ENCODE assay signal across 9 mouse cellular contexts in the genomic region with DNA sequence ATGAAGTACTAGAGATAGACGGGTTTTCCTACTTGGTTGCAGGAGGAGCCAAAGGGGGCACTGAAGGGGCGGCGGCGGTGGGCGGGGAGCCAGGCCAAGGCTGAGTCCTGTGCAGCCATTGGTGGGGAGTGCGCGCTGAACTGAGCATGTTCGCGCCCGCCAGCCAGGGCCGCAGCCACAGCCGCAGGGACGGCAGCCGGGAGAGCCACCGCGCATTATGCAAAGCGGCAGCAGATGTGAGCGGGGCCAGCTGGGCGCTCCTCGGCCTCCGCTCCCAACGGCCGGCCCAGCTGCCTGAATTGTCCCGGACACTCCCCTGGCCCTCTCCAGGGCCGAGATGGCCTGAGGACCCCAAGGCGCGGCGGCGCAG. TPM values are rescaled to one million over a fixed set of nuclear protein-coding genes. Genes with fewer than 3 reads are reported as not detected.
A peak's percentile ranks its signal among the peaks of the same experiment; 100 is the strongest.
DNase-seq lines count a peak whose midpoint lies in the region; ATAC-seq and TF ChIP-seq lines count a peak whose summit lies in the region.
"Had no signal": no experiment of that assay in that cellular context is flagged by ENCODE, and none has a peak within 500 bp of the region (broad histone marks: within the 10 kb centered on the region; RNA-seq: fewer than 3 reads in every experiment).

A gene (plus strand): TSS at position 165 of the 370 bp plus-strand sequence.

- peak; percentile 89 for DNase-seq in lung, embryonic 14.5 days
- no peak for DNase-seq in lung, adult 2 months
- DNase-seq in embryo, embryonic 11.5 days (ENCODE audit: low read depth, low spot score): peak; percentile 63
- DNase-seq in gastrocnemius, postnatal 4 days (ENCODE audit: low spot score in 2 of 2): peak; percentile 42 to 61
- DNase-seq in liver: peak; percentile 66
- peak; percentile 93 for DNase-seq in neural tube, embryonic 11.5 days (ENCODE audit: low spot score)
- peak; percentile 59 for DNase-seq in stomach, postnatal 0 days (ENCODE audit: low spot score)

- H3K9ac ChIP-seq in lung, embryonic 14.5 days: peak within 1 kb of the TSS; percentile 56
- H3K9ac ChIP-seq in intestine, postnatal 0 days (ENCODE audit: low read depth, low read length): 0 out of 2 replicates have a peak within 1 kb of the TSS, but pooled peaks have one; percentile 17
- H3K9ac ChIP-seq in neural tube, embryonic 11.5 days (ENCODE audit: low read length): peak within 1 kb of the TSS; percentile 87
- H3K9ac ChIP-seq in stomach, postnatal 0 days (ENCODE audit: low read length): peak within 1 kb of the TSS; percentile 63

- H3K36me3 ChIP-seq in lung, embryonic 14.5 days (ENCODE audit: insufficient read depth): no peaks in the 10 kb centered on the region
- no peaks in the 10 kb centered on the region for H3K36me3 ChIP-seq in intestine, postnatal 0 days (ENCODE audit: control insufficient read depth, insufficient read depth)
- no peaks in the 10 kb centered on the region for H3K36me3 ChIP-seq in neural tube, embryonic 11.5 days (ENCODE audit: control insufficient read depth, insufficient read depth, low read length)
- H3K36me3 ChIP-seq in stomach, postnatal 0 days (ENCODE audit: control insufficient read depth, insufficient read depth, low read length): no peaks in the 10 kb centered on the region

- peaks cover 21% of the 10 kb centered on the region for H3K27me3 ChIP-seq in lung, embryonic 14.5 days (ENCODE audit: insufficient read depth, low read length)
- H3K27me3 ChIP-seq in intestine, postnatal 0 days (replicated peaks; ENCODE audit: control insufficient read depth, insufficient read depth, low read length): peaks cover 18% of the 10 kb centered on the region
- no peaks in the 10 kb centered on the region for H3K27me3 ChIP-seq in neural tube, embryonic 11.5 days (ENCODE audit: control insufficient read depth, insufficient read depth, low read length)
- 0 out of 2 replicates have a peak, but pooled peaks cover 2% of the 10 kb centered on the region for H3K27me3 ChIP-seq in stomach, postnatal 0 days (ENCODE audit: control insufficient read depth, insufficient read depth, low read length)

- no peaks in the 10 kb centered on the region for H3K9me3 ChIP-seq in lung, embryonic 14.5 days (ENCODE audit: low read depth, low read length)
- no peaks in the 10 kb centered on the region for H3K9me3 ChIP-seq in intestine, postnatal 0 days (ENCODE audit: control insufficient read depth)
- H3K9me3 ChIP-seq in neural tube, embryonic 11.5 days (ENCODE audit: control insufficient read depth, low read length): no peaks in the 10 kb centered on the region
- no peaks in the 10 kb centered on the region for H3K9me3 ChIP-seq in stomach, postnatal 0 days (ENCODE audit: control insufficient read depth, low read length)

- TF ChIP-seq CTCF in lung, embryonic 14.5 days (IDR thresholded peaks at IDR 0.05; ENCODE audit: low read depth): no peak
- TF ChIP-seq CTCF in lung, adult 2 months (IDR thresholded peaks at IDR 0.05; ENCODE audit: insufficient read depth, low read length): no peak
- no peak for TF ChIP-seq CTCF in intestine, postnatal 0 days (IDR thresholded peaks at IDR 0.05; ENCODE audit: low read depth)
- no peak for TF ChIP-seq CTCF in stomach, postnatal 0 days (IDR thresholded peaks at IDR 0.05; ENCODE audit: low read depth)

- H3K4me1 ChIP-seq in lung, embryonic 14.5 days (ENCODE audit: insufficient read depth): peaks cover 4% of the 10 kb centered on the region; the same call in 1 of the 2 replicates
- no peaks in the 10 kb centered on the region; the same call in 1 of the 2 replicates for H3K4me1 ChIP-seq in lung, adult 2 months (ENCODE audit: control insufficient read depth, insufficient read depth, low read length)
- no peaks in the 10 kb centered on the region for H3K4me1 ChIP-seq in intestine, postnatal 0 days (replicated peaks; ENCODE audit: control insufficient read depth, insufficient read depth, low read length)
- H3K4me1 ChIP-seq in neural tube, embryonic 11.5 days (ENCODE audit: control insufficient read depth, insufficient read depth, low read length): peaks cover 15% of the 10 kb centered on the region; the same call in 1 of the 2 replicates
- 0 out of 2 replicates have a peak, but pooled peaks cover 2% of the 10 kb centered on the region for H3K4me1 ChIP-seq in stomach, postnatal 0 days (replicated peaks; ENCODE audit: control insufficient read depth, insufficient read depth)

- TF ChIP-seq POLR2A in lung, adult 2 months (IDR thresholded peaks at IDR 0.05; ENCODE audit: borderline replicate concordance, extremely low read depth, low read depth, low read length): no peak

- H3K4me2 ChIP-seq in lung, embryonic 14.5 days: peak within 1 kb of the TSS; percentile 98
- H3K4me2 ChIP-seq in intestine, postnatal 0 days (replicated peaks; ENCODE audit: low read depth): peak within 1 kb of the TSS; percentile 78
- peak within 1 kb of the TSS; percentile 90 for H3K4me2 ChIP-seq in neural tube, embryonic 11.5 days (ENCODE audit: low read depth)
- H3K4me2 ChIP-seq in stomach, postnatal 0 days (replicated peaks; ENCODE audit: low read depth): peak within 1 kb of the TSS; percentile 88

- peak; percentile 98 for ATAC-seq in lung, embryonic 14.5 days (ENCODE audit: insufficient read depth)
- peak; percentile 43; the same call in 1 of the 2 replicates for ATAC-seq in intestine, postnatal 0 days
- peak; percentile 95 for ATAC-seq in neural tube, embryonic 11.5 days (ENCODE audit: insufficient read depth, low FRiP score, low TSS enrichment)
- peak; percentile 70 for ATAC-seq in stomach, postnatal 0 days (ENCODE audit: low FRiP score, low TSS enrichment)

- TF ChIP-seq EP300 in stomach, postnatal 0 days (optimal IDR thresholded peaks at IDR 0.05): no peak

- H3K4me3 ChIP-seq in lung, embryonic 14.5 days (ENCODE audit: low read depth, low read length): peak within 1 kb of the TSS; percentile 56
- H3K4me3 ChIP-seq in lung, adult 2 months (replicated peaks; ENCODE audit: extremely low read depth, low read depth, low read length): no peak within 1 kb of the TSS
- peak within 1 kb of the TSS; percentile 47 for H3K4me3 ChIP-seq in intestine, postnatal 0 days (ENCODE audit: low read depth, low read length)
- peak within 1 kb of the TSS; percentile 75 for H3K4me3 ChIP-seq in neural tube, embryonic 11.5 days (ENCODE audit: low read depth, low read length)
- peak within 1 kb of the TSS; percentile 52 for H3K4me3 ChIP-seq in stomach, postnatal 0 days (ENCODE audit: low read depth, low read length)
- H3K4me3 ChIP-seq: myocyte had no signal

- H3K27ac ChIP-seq in lung, embryonic 14.5 days (ENCODE audit: low read depth): no peak within 1 kb of the TSS
- no peak within 1 kb of the TSS for H3K27ac ChIP-seq in intestine, postnatal 0 days (ENCODE audit: low read depth, low read length)
- H3K27ac ChIP-seq in neural tube, embryonic 11.5 days (ENCODE audit: low read depth, low read length): peak within 1 kb of the TSS; percentile 89
- no peak within 1 kb of the TSS for H3K27ac ChIP-seq in stomach, postnatal 0 days (replicated peaks)

- WGBS in lung, embryonic 14.5 days: under 1% methylated on average over 29 of the region's 29 CpGs
- 2% methylated on average over 29 of the region's 29 CpGs for WGBS in lung, adult 2 months
- under 1% methylated on average over 29 of the region's 29 CpGs for WGBS in intestine, postnatal 0 days
- 0% methylated on average over 27 of the region's 29 CpGs for WGBS in neural tube, embryonic 11.5 days
- WGBS in stomach, postnatal 0 days: under 1% methylated on average over 29 of the region's 29 CpGs

RNA-seq across cellular contexts. Expression of the gene that starts here (rescaled TPM):
- 0.50 and 0.79 TPM in 2 replicates for polyA plus RNA-seq in lung, embryonic 14.5 days (2014; fragmentation: Nextera tagmentation; extraction: Ambion mirVana)
- polyA plus RNA-seq in lung, adult 2 months (2012; rRNA removed): 0.08 and 0.17 TPM in 2 replicates
- 1 to 10 TPM; 1.9 TPM for total RNA-seq in gastrocnemius, postnatal 4 days (2021)
- polyA plus RNA-seq in intestine, postnatal 0 days (2015; fragmentation: Nextera tagmentation; extraction: Ambion mirVana): 0.25 and 0.30 TPM in 2 replicates
- polyA plus RNA-seq in neural tube, embryonic 11.5 days (2014; fragmentation: Nextera tagmentation; extraction: Ambion mirVana): 6.9 and 7.4 TPM in 2 replicates
- 0.48 and 0.67 TPM in 2 replicates for polyA plus RNA-seq in stomach, postnatal 0 days (2015; fragmentation: Nextera tagmentation; extraction: Ambion mirVana)
- polyA plus RNA-seq: myocyte had no signal

Comparison
In these comparisons a context has a peak if more than half of its experiments do, and no peak if none do; other contexts are left out.
1. Peak in DNase-seq, ATAC-seq, H3K4me3 ChIP-seq, H3K9ac ChIP-seq and H3K4me2 ChIP-seq in lung, embryonic 14.5 days; RNA of the gene not detected or under 1 TPM.
2. Peak in ATAC-seq, H3K4me3 ChIP-seq, H3K9ac ChIP-seq and H3K4me2 ChIP-seq in intestine, postnatal 0 days; RNA of the gene not detected or under 1 TPM.
3. Peak in DNase-seq, ATAC-seq, H3K4me3 ChIP-seq, H3K9ac ChIP-seq and H3K4me2 ChIP-seq in stomach, postnatal 0 days; RNA of the gene not detected or under 1 TPM.
4. ATAC-seq: peak in every context shown above with its lines; median percentile 98 in lung, embryonic 14.5 days; 95 in neural tube, embryonic 11.5 days; 70 in stomach, postnatal 0 days; 43 in intestine, postnatal 0 days.
5. H3K9ac ChIP-seq: peak in every context shown above with its lines; median percentile 87 in neural tube, embryonic 11.5 days; 63 in stomach, postnatal 0 days; 56 in lung, embryonic 14.5 days; 17 in intestine, postnatal 0 days.